Mouse (Mus musculus) lung, adult 2 months (tissue): ENCODE results near the gene Nab1.

Experiments used
- CTCF ChIP-seq: fragments of 200-500 bp; IDR thresholded peaks from 2 replicates; pipeline ENCODE4 v1.5.1; 2011; ENCODE audit warnings: mild to moderate bottlenecking, low read length, control low read depth; ENCODE audit not compliant: insufficient read depth
- POLR2A ChIP-seq: fragments of 200-500 bp; IDR thresholded peaks from 2 replicates; pipeline ENCODE4 v1.6.1; 2011; ENCODE audit warnings: low read depth, mild to moderate bottlenecking, control low read depth, low read length, borderline replicate concordance; ENCODE audit errors: extremely low read depth

DNA sequence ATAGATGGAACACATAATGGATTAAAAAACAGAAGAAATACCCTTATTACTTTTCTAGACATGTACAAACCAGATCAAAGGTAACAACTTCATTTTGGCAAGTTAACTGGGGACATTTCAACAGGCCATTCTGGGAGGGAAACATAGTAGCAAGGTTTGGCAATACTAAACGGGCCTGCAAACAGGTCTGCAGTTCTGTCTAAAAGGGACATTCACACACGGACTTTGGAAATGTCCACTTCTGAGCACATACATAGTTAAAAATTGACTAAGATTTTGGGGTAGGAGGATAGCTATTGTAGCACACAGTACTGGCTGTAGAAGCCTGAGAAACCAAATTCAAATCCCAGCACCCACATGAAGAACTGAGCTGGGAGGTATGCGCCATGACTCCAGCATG is 34.6 kb downstream of the Nab1 start:
- no peak for TF ChIP-seq CTCF
- TF ChIP-seq POLR2A, result no peak
